Mouse (Mus musculus) hindbrain, postnatal 0 days (tissue): ENCODE measurements at regions not wholly inside any gene's neighbourhood (a gene's known extent, or its start where the extent isn't known, plus 50 kb on each side); places are given as distances from the start of the nearest gene placed in this dataset.

Experiments
- ATAC-seq: fragments of 200-750 bp; cut with Nextera tagmentation; 2 replicates; pipeline ENCODE4 v1.8.0; 2017; ENCODE audit warnings: mild to moderate bottlenecking, moderate TSS enrichment, moderate library complexity
- DNase-seq: peaks from one replicate; pipeline ENCODE4 v3.0.0-alpha.2; 2015; ENCODE audit warnings: low spot score
- H3K27ac ChIP-seq: fragments of 300-500 bp; sonication (generic); 2 replicates; pipeline ENCODE4 v1.5.1; 2014; ENCODE audit warnings: mild to moderate bottlenecking
- H3K27me3 ChIP-seq: fragments of 300-500 bp; sonication (generic); 2 replicates; pipeline ENCODE4 v1.6.1; 2014; ENCODE audit warnings: low read length, mixed read lengths; ENCODE audit not compliant: insufficient read depth
- H3K36me3 ChIP-seq: fragments of 300-500 bp; sonication (generic); 2 replicates; pipeline ENCODE4 v1.6.1; 2014; ENCODE audit warnings: low read length, mixed read lengths; ENCODE audit not compliant: insufficient read depth
- H3K4me1 ChIP-seq: fragments of 300-500 bp; sonication (generic); 2 replicates; pipeline ENCODE4 v1.6.1; 2014; ENCODE audit warnings: antibody characterized with exemption, low read length, mixed read lengths; ENCODE audit not compliant: insufficient read depth
- H3K4me2 ChIP-seq: fragments of 300-500 bp; sonication (generic); 2 replicates; pipeline ENCODE4 v1.6.1; 2014; ENCODE audit warnings: low read depth, mild to moderate bottlenecking, low read length, moderate library complexity, mixed read lengths
- H3K4me3 ChIP-seq: fragments of 300-500 bp; sonication (generic); 2 replicates; pipeline ENCODE4 v1.5.1; 2014; ENCODE audit warnings: low read length
- H3K9ac ChIP-seq: fragments of 300-500 bp; sonication (generic); replicated peaks from 2 replicates; pipeline ENCODE4 v1.6.1; 2014; ENCODE audit warnings: mild to moderate bottlenecking, low read length, moderate library complexity, mixed read lengths
- H3K9me3 ChIP-seq: fragments of 300-500 bp; sonication (generic); 2 replicates; pipeline ENCODE4 v1.6.1; 2016; ENCODE audit warnings: low read length, mixed read lengths
- CTCF ChIP-seq: IDR thresholded peaks from 2 replicates; pipeline ENCODE4 v1.5.1; 2016; ENCODE audit warnings: antibody characterized with exemption, control low read depth, low read depth
- WGBS: fragments of 180-500 bp; shearing (Covaris S2); extraction: QIAGEN DNeasy Blood & Tissue Kit; methylation state at CpG from one replicate; pipeline ENCODE4 v1.1.7; 2014; 5-methylcytosine and 5-hydroxymethylcytosine counted together

- WGBS: 67% methylated on average over 3 of the region's 3 CpGs
- TF ChIP-seq CTCF: no peak
- Histone ChIP-seq H3K4me3 (no peak overlapping the region), H3K27me3 (no peaks in the 10 kb centered on the region), H3K27ac (no peak overlapping the region), H3K9ac (no peak overlapping the region), H3K4me1 (no peaks in the 10 kb centered on the region), H3K4me2 (no peak overlapping the region), H3K36me3 (no peaks in the 10 kb centered on the region), H3K9me3 (no peaks in the 10 kb centered on the region)
- ATAC-seq: 0 out of 2 replicates have a peak, but pooled peaks have one; percentile 38
- DNase-seq: peak; percentile 2
Measured at GRCm38 (mm10) chr3:43461541-43462109, 1719.2 kb downstream of the D3Ertd751e start.
